Mouse (Mus musculus) CH12.LX (cell line): ENCODE measurements around the gene Bnc2. TPM values are rescaled to one million over a fixed set of nuclear protein-coding genes. Genes with fewer than 3 reads are reported as not detected.

ENCODE experiments used
- DNase-seq: peaks from one replicate; pipeline ENCODE4 v3.0.0-alpha.2; 2013; ENCODE audit errors: extremely low read depth
- H3K27ac ChIP-seq: 2 replicates; pipeline ENCODE4 v1.5.1; 2012; ENCODE audit warnings: low read depth, mild to moderate bottlenecking, control low read depth, moderate library complexity; ENCODE audit not compliant: insufficient read depth
- H3K27me3 ChIP-seq: replicated peaks from 2 replicates; pipeline ENCODE3; 2012; ENCODE audit warnings: inconsistent platforms
- H3K36me3 ChIP-seq, 2 experiments: replicated peaks in 1 of 2; 2 replicates each; pipeline versions ENCODE3 to v1.6.1; 2012; ENCODE audit warnings: inconsistent platforms in 1 of 2, low read length in 1 of 2, mild to moderate bottlenecking in 1 of 2, mixed read lengths in 1 of 2, moderate library complexity in 1 of 2; ENCODE audit not compliant: control insufficient read depth in 1 of 2, insufficient read depth in 1 of 2
- H3K4me1 ChIP-seq, 2 experiments: 2 replicates each; pipeline ENCODE4 v1.6.1; 2012; ENCODE audit warnings: inconsistent platforms in 1 of 2, moderate library complexity in 1 of 2; ENCODE audit not compliant: insufficient read depth in 2 of 2, control insufficient read depth in 1 of 2
- H3K4me2 ChIP-seq: 2 replicates; pipeline ENCODE4 v1.6.1; 2012; ENCODE audit warnings: low read depth, mild to moderate bottlenecking, control low read depth; ENCODE audit not compliant: poor library complexity, insufficient read depth, severe bottlenecking
- H3K4me3 ChIP-seq, 3 experiments: fragments of 150-350 bp in 1 of 3; sonication (generic) in 1 of 3; replicated peaks in 1 of 3; 2 replicates each; pipeline versions ENCODE3 to v1.5.1; 2011 to 2012; ENCODE audit warnings: low read depth in 2 of 3, low read length in 2 of 3, mild to moderate bottlenecking in 2 of 3, moderate library complexity in 2 of 3, control low read depth in 1 of 3, improper control_type of control experiment in 1 of 3, inconsistent platforms in 1 of 3, mixed read lengths in 1 of 3; ENCODE audit not compliant: poor library complexity in 1 of 3
- H3K79me2 ChIP-seq: replicated peaks from 2 replicates; pipeline ENCODE4 v1.6.1; 2012; ENCODE audit warnings: mild to moderate bottlenecking, moderate library complexity; ENCODE audit not compliant: control insufficient read depth, poor library complexity, insufficient read depth, severe bottlenecking; ENCODE audit errors: extremely low read depth
- H3K9ac ChIP-seq: 2 replicates; pipeline ENCODE4 v1.6.1; 2012; ENCODE audit warnings: low read depth, mild to moderate bottlenecking, control low read depth, moderate library complexity; ENCODE audit not compliant: insufficient read depth
- H3K9me3 ChIP-seq: replicated peaks from 2 replicates; pipeline ENCODE3; 2012; ENCODE audit warnings: low read length, inconsistent platforms, mixed read lengths
- BHLHE40 ChIP-seq: IDR thresholded peaks from 2 replicates; pipeline ENCODE4 v1.6.1; 2011; ENCODE audit warnings: mild to moderate bottlenecking, low read depth, low read length, improper control_type of control experiment
- CHD2 ChIP-seq: IDR thresholded peaks from 2 replicates; pipeline ENCODE4 v1.6.1; 2011; ENCODE audit warnings: low read length, improper control_type of control experiment
- CTCF ChIP-seq, 2 experiments: IDR thresholded peaks in 1 of 2; conservative IDR thresholded peaks in 1 of 2; 2 replicates each; pipeline ENCODE4 v1.5.1; 2011 to 2012; ENCODE audit warnings: low read depth in 2 of 2, low read length in 2 of 2, improper control_type of control experiment in 1 of 2, inconsistent platforms in 1 of 2, mild to moderate bottlenecking in 1 of 2, moderate library complexity in 1 of 2
- E2F4 ChIP-seq: IDR thresholded peaks from 2 replicates; pipeline ENCODE4 v1.6.1; 2011; ENCODE audit warnings: low read depth, low read length, improper control_type of control experiment; ENCODE audit not compliant: insufficient replicate concordance
- ELF1 ChIP-seq: IDR thresholded peaks from 2 replicates; pipeline ENCODE4 v1.6.1; 2014; ENCODE audit warnings: low read depth, mild to moderate bottlenecking, inconsistent platforms, low read length, improper control_type of control experiment
- GABPA ChIP-seq: IDR thresholded peaks from 2 replicates; pipeline ENCODE4 v1.6.1; 2012; ENCODE audit warnings: low read depth, low read length, improper control_type of control experiment, inconsistent platforms; ENCODE audit not compliant: insufficient replicate concordance
- IRF4 ChIP-seq: IDR thresholded peaks from 2 replicates; pipeline ENCODE4 v1.6.1; 2014; ENCODE audit warnings: low read depth, mild to moderate bottlenecking, inconsistent platforms, low read length, improper control_type of control experiment
- JUN ChIP-seq: IDR thresholded peaks from 2 replicates; pipeline ENCODE4 v1.6.1; 2011; ENCODE audit warnings: low read depth, mild to moderate bottlenecking, low read length, improper control_type of control experiment, moderate library complexity; ENCODE audit not compliant: insufficient read depth
- JUND ChIP-seq: conservative IDR thresholded peaks from 2 replicates; pipeline ENCODE4 v1.6.1; 2011; ENCODE audit warnings: low read depth, low read length, improper control_type of control experiment
- KAT2A ChIP-seq: IDR thresholded peaks from 2 replicates; pipeline ENCODE4 v1.6.1; 2012; ENCODE audit warnings: low read length, improper control_type of control experiment, inconsistent platforms; ENCODE audit not compliant: insufficient replicate concordance
- MAFK ChIP-seq: IDR thresholded peaks from 2 replicates; pipeline ENCODE4 v1.6.1; 2011; ENCODE audit warnings: low read length, improper control_type of control experiment; ENCODE audit not compliant: insufficient replicate concordance
- MAX ChIP-seq: IDR thresholded peaks from 2 replicates; pipeline ENCODE4 v1.6.1; 2011; ENCODE audit warnings: low read length, improper control_type of control experiment
- MAZ ChIP-seq: IDR thresholded peaks from 2 replicates; pipeline ENCODE4 v1.6.1; 2012; ENCODE audit warnings: low read depth, mild to moderate bottlenecking, inconsistent platforms, low read length, improper control_type of control experiment, moderate library complexity
- MEF2A ChIP-seq: IDR thresholded peaks from 2 replicates; pipeline ENCODE4 v1.6.1; 2014; ENCODE audit warnings: low read depth, mild to moderate bottlenecking, inconsistent platforms, low read length, improper control_type of control experiment, borderline replicate concordance
- MXI1 ChIP-seq: IDR thresholded peaks from 2 replicates; pipeline ENCODE4 v1.6.1; 2011; ENCODE audit warnings: mild to moderate bottlenecking, low read depth, low read length, improper control_type of control experiment
- NELFE ChIP-seq: IDR thresholded peaks from 2 replicates; pipeline ENCODE4 v1.6.1; 2011; ENCODE audit warnings: low read depth, low read length, improper control_type of control experiment
- NRF1 ChIP-seq: IDR thresholded peaks from 2 replicates; pipeline ENCODE4 v1.6.1; 2014; ENCODE audit warnings: low read depth, mild to moderate bottlenecking, inconsistent platforms, low read length, improper control_type of control experiment, moderate library complexity
- PAX5 ChIP-seq: IDR thresholded peaks from 2 replicates; pipeline ENCODE4 v1.6.1; 2012; ENCODE audit warnings: low read length, inconsistent platforms, mixed read lengths
- POLR2A ChIP-seq: IDR thresholded peaks from 2 replicates; pipeline ENCODE4 v1.6.1; 2011; ENCODE audit warnings: low read depth, mild to moderate bottlenecking, improper control_type of control experiment, low read length
- RAD21 ChIP-seq: IDR thresholded peaks from 2 replicates; pipeline ENCODE4 v1.6.1; 2011; ENCODE audit warnings: low read depth, mild to moderate bottlenecking, low read length, improper control_type of control experiment, moderate library complexity
- SIN3A ChIP-seq: IDR thresholded peaks from 2 replicates; pipeline ENCODE4 v1.6.1; 2012; ENCODE audit warnings: low read length, improper control_type of control experiment, inconsistent platforms
- UBTF ChIP-seq: IDR thresholded peaks from 2 replicates; pipeline ENCODE4 v1.6.1; 2012; ENCODE audit warnings: low read depth, mild to moderate bottlenecking, inconsistent platforms, low read length, improper control_type of control experiment, moderate library complexity
- USF2 ChIP-seq: conservative IDR thresholded peaks from 2 replicates; pipeline ENCODE4 v1.6.1; 2011; ENCODE audit warnings: low read depth, low read length, improper control_type of control experiment
- ZC3H11A ChIP-seq: IDR thresholded peaks from 2 replicates; pipeline ENCODE4 v1.6.1; 2012; ENCODE audit warnings: low read depth, mild to moderate bottlenecking, inconsistent platforms, low read length, improper control_type of control experiment
- ZMIZ1 ChIP-seq: IDR thresholded peaks from 2 replicates; pipeline ENCODE4 v1.6.1; 2012; ENCODE audit warnings: low read depth, mild to moderate bottlenecking, inconsistent platforms, low read length, improper control_type of control experiment
- ZNF384 ChIP-seq: IDR thresholded peaks from 2 replicates; pipeline ENCODE4 v1.6.1; 2012; ENCODE audit warnings: low read depth, low read length, improper control_type of control experiment, inconsistent platforms
- dilution Hi-C: fragments of 300-500 bp; cut with MboI; formaldehyde crosslinking; loops from 2 replicates; pipeline ENCODE4 v1.14.3; 2020; ENCODE audit warnings: low sequenced_read_pairs; ENCODE audit not compliant: extremely low pct_unique_long_range_greater_than_20kb, extremely low pct_ligation_motif_present
- in situ Hi-C: fragments of 300-500 bp; cut with MboI; formaldehyde crosslinking; loops from 3 replicates; pipeline ENCODE4 v1.14.3; 2019; ENCODE audit warnings: low sequenced_read_pairs, low pct_ligation_motif_present, low pct_unique_long_range_greater_than_20kb, mixed read lengths
- polyA plus RNA-seq: library from polyadenylated mRNA; unstranded; fragments of >175 nt; gene quantifications from 2 replicates; pipeline ENCODE4 v1.2.1, GENCODE M21; 2012; ENCODE audit warnings: low read depth; ENCODE audit not compliant: insufficient read length
- total RNA-seq, 2 experiments: library from RNA; depleted of rRNA; stranded (reverse); fragments of 300-350 nt in 1 of 2; fragments of >200 nt in 1 of 2; gene quantifications; 2 replicates each; pipeline ENCODE4 v1.2.3; 2012 to 2014

Bnc2 gene
- total and polyA plus RNA-seq, 3 experiments: not detected

DNA sequence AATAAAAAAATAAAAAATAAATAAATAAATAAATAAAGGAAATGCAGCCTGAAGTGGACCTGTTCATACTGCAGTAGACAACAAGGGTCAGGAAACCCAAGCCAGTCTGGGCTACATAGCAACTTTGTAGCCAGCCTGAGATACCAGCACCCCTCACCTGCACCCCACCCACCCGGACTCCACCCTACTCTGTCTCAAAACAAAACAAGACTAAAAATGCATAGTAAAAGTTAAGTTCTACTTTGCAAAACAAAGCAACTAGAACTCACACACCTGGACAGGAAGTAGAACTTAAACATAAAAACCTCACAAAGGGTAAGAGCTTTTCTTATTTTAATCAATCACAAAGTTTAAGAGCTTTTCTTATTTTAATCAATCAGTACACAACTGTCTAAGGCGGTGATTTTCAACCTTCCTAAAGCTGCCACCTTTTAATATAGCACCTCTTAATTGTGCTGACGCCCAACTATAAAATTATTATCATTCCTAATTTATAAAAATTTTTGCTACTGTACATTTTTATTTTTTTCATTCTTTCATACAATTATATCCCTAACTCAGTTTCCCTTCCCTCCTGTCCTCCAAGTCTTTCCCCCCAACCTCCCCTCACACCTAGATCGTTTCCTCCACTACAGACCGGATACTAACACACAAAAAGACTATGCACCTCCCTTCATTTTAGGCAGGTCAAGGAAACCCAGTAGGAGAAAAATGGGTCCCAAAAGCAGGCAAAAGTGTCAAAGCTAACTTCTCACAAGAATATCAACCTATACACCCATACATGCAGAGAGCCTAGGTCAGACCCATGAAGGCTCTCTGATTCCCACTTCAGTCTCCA, 12.6 kb downstream of the Bnc2 start:
- H3K4me2 ChIP-seq: no peak overlapping the region
- H3K9ac ChIP-seq: no peak overlapping the region
- no peaks in the 10 kb centered on the region for H3K27me3 ChIP-seq
- DNase-seq: no peak
- no peaks in the 10 kb centered on the region for H3K36me3 ChIP-seq
- no peaks in the 10 kb centered on the region for H3K79me2 ChIP-seq
- dilution Hi-C loops (no loop called here), in situ Hi-C loops (no loop called here)
- TF ChIP-seq MAZ (no peak), ZC3H11A (no peak), USF2 (no peak), ZNF384 (no peak), E2F4 (no peak), GABPA (no peak), KAT2A (no peak), JUND (no peak), POLR2A (no peak), SIN3A (no peak), CTCF (conservative IDR thresholded peaks at IDR 0.05 in 1 of 2, IDR thresholded peaks at IDR 0.05 in 1 of 2; ENCODE audit: low read depth in 2 of 2, low read length in 2 of 2) (no peak), PAX5 (no peak), RAD21 (no peak), NRF1 (no peak), UBTF (no peak)
- no peak overlapping the region for H3K27ac ChIP-seq
- no peak overlapping the region for H3K4me3 ChIP-seq
- H3K4me1 ChIP-seq: no peaks in the 10 kb centered on the region
- H3K9me3 ChIP-seq: peaks cover 32% of the 10 kb centered on the region

- in situ Hi-C loops: no loop called here
These were observed 13.7 kb downstream of the Bnc2 start for GRCm38 (mm10) chr4:84661341-84661740.

More at GRCm38 (mm10) chr4:84661341-84661740, 13.7 kb downstream of the Bnc2 start:
- Histone ChIP-seq H3K27me3 (no peaks in the 10 kb centered on the region), H3K4me1 (no peaks in the 10 kb centered on the region), H3K4me3 (no peak overlapping the region), H3K4me2 (no peak overlapping the region), H3K36me3 (no peaks in the 10 kb centered on the region), H3K79me2 (no peaks in the 10 kb centered on the region), H3K9ac (no peak overlapping the region), H3K27ac (no peak overlapping the region), H3K9me3 (peaks cover 29% of the 10 kb centered on the region)
- dilution Hi-C loops: no loop called here
- no peak for TF ChIP-seq ZMIZ1
- TF ChIP-seq MEF2A: no peak
- no peak for TF ChIP-seq GABPA
- no peak for TF ChIP-seq NRF1
- TF ChIP-seq MAX: no peak
- no peak for TF ChIP-seq RAD21
- no peak for TF ChIP-seq BHLHE40
- no peak for TF ChIP-seq ELF1
- no peak for TF ChIP-seq CHD2
- no peak for TF ChIP-seq JUN
- TF ChIP-seq MXI1: no peak
- no peak for TF ChIP-seq IRF4
- TF ChIP-seq MAFK: no peak
- no peak for TF ChIP-seq CTCF (conservative IDR thresholded peaks at IDR 0.05 in 1 of 2, IDR thresholded peaks at IDR 0.05 in 1 of 2; ENCODE audit: low read depth in 2 of 2, low read length in 2 of 2)
- no peak for TF ChIP-seq PAX5
- no peak for TF ChIP-seq NELFE
- no peak for DNase-seq
